Mouse (Mus musculus) limb, embryonic 14.5 days (tissue): ENCODE data around the gene Grk6. TPM values are rescaled to one million over a fixed set of nuclear protein-coding genes. Genes with fewer than 3 reads are reported as not detected.

Experiments used
- ATAC-seq: fragments of 200-750 bp; cut with Nextera tagmentation; 2 replicates; pipeline ENCODE4 v1.8.0; 2017; ENCODE audit warnings: low read depth, moderate number of reproducible peaks, moderate TSS enrichment; ENCODE audit not compliant: low FRiP score
- DNase-seq: peaks from one replicate; pipeline ENCODE4 v3.0.0-alpha.2; 2015; ENCODE audit warnings: low spot score
- H3K27ac ChIP-seq: fragments of 300-500 bp; sonication (generic); replicated peaks from 2 replicates; pipeline ENCODE4 v1.5.1; 2014; ENCODE audit warnings: low read depth, mild to moderate bottlenecking, low read length, moderate library complexity, mixed read lengths
- H3K27me3 ChIP-seq: fragments of 300-500 bp; sonication (generic); 2 replicates; pipeline ENCODE4 v1.6.1; 2014; ENCODE audit warnings: low read length, mixed read lengths; ENCODE audit not compliant: control insufficient read depth, insufficient read depth
- H3K36me3 ChIP-seq: fragments of 300-500 bp; sonication (generic); 2 replicates; pipeline ENCODE4 v1.6.1; 2014; ENCODE audit warnings: mild to moderate bottlenecking, low read length, moderate library complexity, mixed read lengths; ENCODE audit not compliant: control insufficient read depth, insufficient read depth
- H3K4me1 ChIP-seq: fragments of 300-500 bp; sonication (generic); 2 replicates; pipeline ENCODE4 v1.6.1; 2014; ENCODE audit warnings: antibody characterized with exemption, low read length, mixed read lengths; ENCODE audit not compliant: control insufficient read depth, insufficient read depth
- H3K4me2 ChIP-seq: fragments of 300-500 bp; sonication (generic); replicated peaks from 2 replicates; pipeline ENCODE4 v1.6.1; 2014; ENCODE audit warnings: low read depth, mild to moderate bottlenecking, low read length, moderate library complexity; ENCODE audit not compliant: severe bottlenecking
- H3K4me3 ChIP-seq: fragments of 300-500 bp; sonication (generic); replicated peaks from 2 replicates; pipeline ENCODE4 v1.5.1; 2014; ENCODE audit warnings: low read length
- H3K9ac ChIP-seq: fragments of 300-500 bp; sonication (generic); 2 replicates; pipeline ENCODE4 v1.6.1; 2014; ENCODE audit warnings: mild to moderate bottlenecking, low read depth, low read length, moderate library complexity; ENCODE audit not compliant: severe bottlenecking
- H3K9me3 ChIP-seq: fragments of 300-500 bp; sonication (generic); 2 replicates; pipeline ENCODE4 v1.6.1; 2016; ENCODE audit warnings: low read length; ENCODE audit not compliant: control insufficient read depth
- POLR2A ChIP-seq: fragments of 200-500 bp; IDR thresholded peaks from 2 replicates; pipeline ENCODE4 v1.8.0; 2012; ENCODE audit warnings: inconsistent platforms, mild to moderate bottlenecking, moderate library complexity, borderline replicate concordance; ENCODE audit not compliant: insufficient read depth, insufficient read length; ENCODE audit errors: extremely low read depth
- WGBS: fragments of 180-500 bp; shearing (Covaris S2); extraction: QIAGEN DNeasy Blood & Tissue Kit; methylation state at CpG from one replicate; pipeline ENCODE4 v1.1.7; 2014; 5-methylcytosine and 5-hydroxymethylcytosine counted together
- microRNA-seq: library from miRNA; unstranded; fragments of <30 nt; microRNA quantifications from one replicate; pipeline ENCODE4, GENCODE M21; 2016
- polyA plus RNA-seq, 2 experiments: library from polyadenylated mRNA; depleted of rRNA in 1 of 2; stranded (reverse) in 1 of 2; unstranded in 1 of 2; fragments of >200 nt; fragmentation: Nextera tagmentation in 1 of 2; extraction: Ambion mirVana in 1 of 2; gene quantifications; 2 replicates each; pipeline versions ENCODE4 v1.2.1 to v1.2.3; 2012 to 2014

Grk6 gene
- polyA plus RNA-seq, 2 experiments: 51.7 to 81.4 TPM

GRCm38 (mm10) chr13:55507877-55508276 is 63.0 kb downstream of the Grk6 start:
- DNase-seq: no peak
- Histone ChIP-seq H3K4me2 (no peak overlapping the region), H3K4me3 (no peak overlapping the region), H3K9ac (no peak overlapping the region), H3K9me3 (no peaks in the 10 kb centered on the region), H3K27ac (no peak overlapping the region), H3K36me3 (peaks cover 75% of the 10 kb centered on the region), H3K4me1 (peaks cover 22% of the 10 kb centered on the region), H3K27me3 (no peaks in the 10 kb centered on the region)
- no peak for ATAC-seq
- 65% methylated on average over 11 of the region's 11 CpGs for WGBS
- no peak for TF ChIP-seq POLR2A

- Histone ChIP-seq H3K4me2 (no peak overlapping the region), H3K9me3 (no peaks in the 10 kb centered on the region), H3K27me3 (no peaks in the 10 kb centered on the region), H3K4me3 (no peak overlapping the region), H3K4me1 (peaks cover 23% of the 10 kb centered on the region), H3K27ac (no peak overlapping the region), H3K36me3 (peaks cover 68% of the 10 kb centered on the region), H3K9ac (no peak overlapping the region)
- no peak for DNase-seq
- no peak for ATAC-seq
- TF ChIP-seq POLR2A: no peak
- WGBS: 93% methylated on average over 10 of the region's 10 CpGs
Measured at GRCm38 (mm10) chr13:55508531-55508930, 63.7 kb downstream of the Grk6 start.

GRCm38 (mm10) chr13:55510332-55510667 is 65.4 kb downstream of the Grk6 start:
- peak overlapping the region; percentile 26; the same call in 1 of the 2 replicates for H3K27ac ChIP-seq
- DNase-seq: no peak
- TF ChIP-seq POLR2A: no peak
- H3K9me3 ChIP-seq: no peaks in the 10 kb centered on the region
- peaks cover 51% of the 10 kb centered on the region for H3K36me3 ChIP-seq
- WGBS: 34% methylated on average over 3 of the region's 3 CpGs
- peak overlapping the region; percentile 88 for H3K4me3 ChIP-seq
- peak overlapping the region; percentile 88 for H3K4me2 ChIP-seq
- H3K9ac ChIP-seq: no peak overlapping the region
- peaks cover 24% of the 10 kb centered on the region for H3K4me1 ChIP-seq
- H3K27me3 ChIP-seq: no peaks in the 10 kb centered on the region
- peak; percentile 17 for ATAC-seq

Small RNA genes within 50 kb of the gene (microRNA-seq; reads per million reads assigned to microRNA genes)
- not detected for gene Mir6943
- 17.9 reads per million, percentile 28 among the genes with 10 or more reads in this experiment for gene Mir6944
- 1.4 reads per million for gene Mir6945

Other genes with a start within 250 kb of the Grk6 start
- 40.0 and 41.6 TPM in 2 replicates for gene Nsd1, start 235.3 kb upstream of the Grk6 start, polyA plus RNA-seq (2012; rRNA removed)
- 65.8 and 66.5 TPM in 2 replicates for gene Nsd1, start 235.3 kb upstream of the Grk6 start, polyA plus RNA-seq (2014; fragmentation: Nextera tagmentation; extraction: Ambion mirVana)
- 282 and 315 TPM in 2 replicates for gene Prelid1, start 124.6 kb upstream of the Grk6 start, polyA plus RNA-seq (2012; rRNA removed)
- gene Prelid1, start 124.6 kb upstream of the Grk6 start, polyA plus RNA-seq (2014; fragmentation: Nextera tagmentation; extraction: Ambion mirVana): 450 and 476 TPM in 2 replicates
- gene Rab24, start 123.1 kb upstream of the Grk6 start, polyA plus RNA-seq (2012; rRNA removed): 154 and 165 TPM in 2 replicates
- 109 and 116 TPM in 2 replicates for gene Rab24, start 123.1 kb upstream of the Grk6 start, polyA plus RNA-seq (2014; fragmentation: Nextera tagmentation; extraction: Ambion mirVana)
- gene Mxd3, start 115.2 kb upstream of the Grk6 start, polyA plus RNA-seq (2012; rRNA removed): 59.8 and 67.0 TPM in 2 replicates
- 41.4 and 44.1 TPM in 2 replicates for gene Mxd3, start 115.2 kb upstream of the Grk6 start, polyA plus RNA-seq (2014; fragmentation: Nextera tagmentation; extraction: Ambion mirVana)
- gene Lman2, start 82.3 kb upstream of the Grk6 start, polyA plus RNA-seq (2012; rRNA removed): 84.4 and 101 TPM in 2 replicates
- gene Lman2, start 82.3 kb upstream of the Grk6 start, polyA plus RNA-seq (2014; fragmentation: Nextera tagmentation; extraction: Ambion mirVana): 92.9 and 101 TPM in 2 replicates
- 1.8 and 1.9 TPM in 2 replicates for gene Rgs14, start 75.3 kb upstream of the Grk6 start, polyA plus RNA-seq (2012; rRNA removed)
- gene Rgs14, start 75.3 kb upstream of the Grk6 start, polyA plus RNA-seq (2014; fragmentation: Nextera tagmentation; extraction: Ambion mirVana): 1.3 and 2.4 TPM in 2 replicates
- not detected in 2 replicates for gene Slc34a1, start 46.9 kb upstream of the Grk6 start, polyA plus RNA-seq (2012; rRNA removed)
- not detected in 2 replicates for gene Slc34a1, start 46.9 kb upstream of the Grk6 start, polyA plus RNA-seq (2014; fragmentation: Nextera tagmentation; extraction: Ambion mirVana)
- gene Pfn3, start 29.8 kb upstream of the Grk6 start, polyA plus RNA-seq (2012; rRNA removed): 0.52 TPM in 1 of 2 replicates, not detected in the other
- not detected in 2 replicates for gene Pfn3, start 29.8 kb upstream of the Grk6 start, polyA plus RNA-seq (2014; fragmentation: Nextera tagmentation; extraction: Ambion mirVana)
- 0.09 and 0.11 TPM in 2 replicates for gene F12, start 18.3 kb upstream of the Grk6 start, polyA plus RNA-seq (2012; rRNA removed)
- gene F12, start 18.3 kb upstream of the Grk6 start, polyA plus RNA-seq (2014; fragmentation: Nextera tagmentation; extraction: Ambion mirVana): not detected in 2 replicates
- 18.6 and 28.4 TPM in 2 replicates for gene Prr7, start 19.2 kb downstream of the Grk6 start, polyA plus RNA-seq (2012; rRNA removed)
- 1.4 and 2.3 TPM in 2 replicates for gene Prr7, start 19.2 kb downstream of the Grk6 start, polyA plus RNA-seq (2014; fragmentation: Nextera tagmentation; extraction: Ambion mirVana)
- 266 and 303 TPM in 2 replicates for gene Dbn1, start 43.0 kb downstream of the Grk6 start, polyA plus RNA-seq (2012; rRNA removed)
- gene Dbn1, start 43.0 kb downstream of the Grk6 start, polyA plus RNA-seq (2014; fragmentation: Nextera tagmentation; extraction: Ambion mirVana): 153 and 178 TPM in 2 replicates
- gene Pdlim7, start 68.6 kb downstream of the Grk6 start, polyA plus RNA-seq (2012; rRNA removed): 137 and 192 TPM in 2 replicates
- gene Pdlim7, start 68.6 kb downstream of the Grk6 start, polyA plus RNA-seq (2014; fragmentation: Nextera tagmentation; extraction: Ambion mirVana): 148 and 162 TPM in 2 replicates
- gene Dok3, start 84.2 kb downstream of the Grk6 start, polyA plus RNA-seq (2012; rRNA removed): 9.1 and 9.8 TPM in 2 replicates
- 2.4 and 4.4 TPM in 2 replicates for gene Dok3, start 84.2 kb downstream of the Grk6 start, polyA plus RNA-seq (2014; fragmentation: Nextera tagmentation; extraction: Ambion mirVana)
- gene Ddx41, start 91.6 kb downstream of the Grk6 start, polyA plus RNA-seq (2012; rRNA removed): 89.3 and 92.6 TPM in 2 replicates
- gene Ddx41, start 91.6 kb downstream of the Grk6 start, polyA plus RNA-seq (2014; fragmentation: Nextera tagmentation; extraction: Ambion mirVana): 59.9 and 61.6 TPM in 2 replicates
- 140 and 159 TPM in 2 replicates for gene Fam193b, start 126.0 kb downstream of the Grk6 start, polyA plus RNA-seq (2012; rRNA removed)
- gene Fam193b, start 126.0 kb downstream of the Grk6 start, polyA plus RNA-seq (2014; fragmentation: Nextera tagmentation; extraction: Ambion mirVana): 35.9 and 40.7 TPM in 2 replicates
- gene Tmed9, start 128.7 kb downstream of the Grk6 start, polyA plus RNA-seq (2012; rRNA removed): 182 and 228 TPM in 2 replicates
- gene Tmed9, start 128.7 kb downstream of the Grk6 start, polyA plus RNA-seq (2014; fragmentation: Nextera tagmentation; extraction: Ambion mirVana): 78.6 and 83.0 TPM in 2 replicates
- gene B4galt7, start 154.8 kb downstream of the Grk6 start, polyA plus RNA-seq (2012; rRNA removed): 39.3 and 53.0 TPM in 2 replicates
- 10.1 and 12.5 TPM in 2 replicates for gene B4galt7, start 154.8 kb downstream of the Grk6 start, polyA plus RNA-seq (2014; fragmentation: Nextera tagmentation; extraction: Ambion mirVana)
- gene Caml, start 177.9 kb downstream of the Grk6 start, polyA plus RNA-seq (2012; rRNA removed): 55.3 and 60.7 TPM in 2 replicates
- gene Caml, start 177.9 kb downstream of the Grk6 start, polyA plus RNA-seq (2014; fragmentation: Nextera tagmentation; extraction: Ambion mirVana): 59.4 and 60.4 TPM in 2 replicates
- 36.5 and 48.7 TPM in 2 replicates for gene Ddx46, start 190.0 kb downstream of the Grk6 start, polyA plus RNA-seq (2012; rRNA removed)
- gene Ddx46, start 190.0 kb downstream of the Grk6 start, polyA plus RNA-seq (2014; fragmentation: Nextera tagmentation; extraction: Ambion mirVana): 33.0 and 36.0 TPM in 2 replicates
- gene B230219D22Rik, start 248.1 kb downstream of the Grk6 start, polyA plus RNA-seq (2012; rRNA removed): 75.9 and 87.5 TPM in 2 replicates
- 60.7 and 67.8 TPM in 2 replicates for gene B230219D22Rik, start 248.1 kb downstream of the Grk6 start, polyA plus RNA-seq (2014; fragmentation: Nextera tagmentation; extraction: Ambion mirVana)